In the genomic region with DNA sequence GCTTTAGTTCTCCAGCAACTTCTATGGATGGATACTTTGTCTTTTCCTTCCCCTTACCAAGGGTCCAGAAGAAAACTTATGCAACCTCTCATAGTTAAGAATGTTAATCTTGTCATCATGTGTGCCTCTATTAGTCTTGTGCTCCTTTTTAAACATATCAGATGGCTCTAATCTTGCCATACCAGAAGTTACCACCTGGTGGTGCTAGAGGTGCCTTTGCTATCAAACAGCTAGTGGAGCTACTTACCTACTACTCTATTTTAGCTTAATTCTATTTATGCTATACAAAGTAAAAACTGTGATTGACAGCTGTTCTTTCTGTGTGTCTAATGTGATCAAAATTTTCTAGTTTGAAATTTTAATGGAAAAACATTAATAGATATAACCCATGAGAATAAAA, we compare ENCODE assay signal across 10 mouse cellular contexts. TPM values are rescaled to one million over a fixed set of nuclear protein-coding genes. Genes with fewer than 3 reads are reported as not detected.
DNase-seq lines count a peak whose midpoint lies in the region; ATAC-seq and TF ChIP-seq lines count a peak whose summit lies in the region.
"Had no signal": no experiment of that assay in that cellular context is flagged by ENCODE, and none has a peak within 500 bp of the region (broad histone marks: within the 10 kb centered on the region; RNA-seq: fewer than 3 reads in every experiment).

No protein-coding gene starts in this region.

- no peaks in the 10 kb centered on the region for H3K9me3 ChIP-seq in embryonic facial prominence, embryonic 10.5 days
- no peaks in the 10 kb centered on the region for H3K9me3 ChIP-seq in liver, postnatal 0 days (ENCODE audit: low read length)
- no peaks in the 10 kb centered on the region for H3K9me3 ChIP-seq in stomach, postnatal 0 days (ENCODE audit: control insufficient read depth, low read length)

- H3K9ac ChIP-seq in liver, postnatal 0 days (replicated peaks), result no peak overlapping the region
- H3K9ac ChIP-seq in stomach, postnatal 0 days (ENCODE audit: low read length), result no peak overlapping the region

- H3K4me1 ChIP-seq in embryonic facial prominence, embryonic 10.5 days, result no peaks in the 10 kb centered on the region
- H3K4me1 ChIP-seq in liver, postnatal 0 days (ENCODE audit: insufficient read depth), result no peaks in the 10 kb centered on the region
- no peaks in the 10 kb centered on the region for H3K4me1 ChIP-seq in stomach, postnatal 0 days (replicated peaks; ENCODE audit: control insufficient read depth, insufficient read depth)

- DNase-seq in cerebellum, adult 18-20 months, result peak; percentile 15 to 21
- DNase-seq in cerebellum, adult 11 months, result no peak
- DNase-seq in thymus, postnatal 0 days (ENCODE audit: low spot score), result peak; percentile 25
- no peak for DNase-seq in thymus, postnatal 36 days
- peak; percentile 58 for DNase-seq in embryonic facial prominence, embryonic 10.5 days (ENCODE audit: low spot score)
- DNase-seq in kidney, adult 9 months, result peak; percentile 66
- peak; percentile 55 for DNase-seq in liver, postnatal 0 days
- DNase-seq in stomach, postnatal 0 days (ENCODE audit: low spot score), result peak; percentile 61

- no peak overlapping the region for H3K4me2 ChIP-seq in liver, postnatal 0 days (ENCODE audit: low read depth, low read length)
- H3K4me2 ChIP-seq in stomach, postnatal 0 days (replicated peaks; ENCODE audit: low read depth), result no peak overlapping the region

- H3K27me3 ChIP-seq in embryonic facial prominence, embryonic 10.5 days (replicated peaks; ENCODE audit: low read depth, poor library complexity, severe bottlenecking), result no peaks in the 10 kb centered on the region
- H3K27me3 ChIP-seq in liver, postnatal 0 days (ENCODE audit: insufficient read depth, low read length), result no peaks in the 10 kb centered on the region
- no peaks in the 10 kb centered on the region for H3K27me3 ChIP-seq in stomach, postnatal 0 days (ENCODE audit: control insufficient read depth, insufficient read depth, low read length)

- TF ChIP-seq CTCF in liver, postnatal 0 days (IDR thresholded peaks at IDR 0.05; ENCODE audit: low read depth), result peak; percentile 76
- peak; percentile 90 for TF ChIP-seq CTCF in stomach, postnatal 0 days (IDR thresholded peaks at IDR 0.05; ENCODE audit: low read depth)

- no peak overlapping the region for H3K27ac ChIP-seq in embryonic facial prominence, embryonic 10.5 days (replicated peaks)
- no peak overlapping the region for H3K27ac ChIP-seq in liver, postnatal 0 days (ENCODE audit: low read depth)
- H3K27ac ChIP-seq in stomach, postnatal 0 days (replicated peaks), result no peak overlapping the region

- TF ChIP-seq EP300 in liver, postnatal 0 days (IDR thresholded peaks at IDR 0.05; ENCODE audit: low read depth), result no peak
- no peak for TF ChIP-seq EP300 in stomach, postnatal 0 days (optimal IDR thresholded peaks at IDR 0.05)

- no peaks in the 10 kb centered on the region for H3K36me3 ChIP-seq in embryonic facial prominence, embryonic 10.5 days (replicated peaks)
- no peaks in the 10 kb centered on the region for H3K36me3 ChIP-seq in liver, postnatal 0 days (replicated peaks; ENCODE audit: insufficient read depth, low read length)
- no peaks in the 10 kb centered on the region for H3K36me3 ChIP-seq in stomach, postnatal 0 days (ENCODE audit: control insufficient read depth, insufficient read depth, low read length)

- no peak overlapping the region for H3K4me3 ChIP-seq in embryonic facial prominence, embryonic 10.5 days
- no peak overlapping the region for H3K4me3 ChIP-seq in liver, postnatal 0 days (ENCODE audit: low read depth, low read length)
- H3K4me3 ChIP-seq in stomach, postnatal 0 days (ENCODE audit: low read depth, low read length), result no peak overlapping the region
- H3K4me3 ChIP-seq: myocyte had no signal

- ATAC-seq in liver, postnatal 0 days, result no peak
- ATAC-seq in stomach, postnatal 0 days (ENCODE audit: low FRiP score, low TSS enrichment), result no peak

RNA-seq across cellular contexts. Expression of a gene that starts 10.8 kb away (rescaled TPM):
- polyA plus RNA-seq in thymus, postnatal 0 days (2015; fragmentation: Nextera tagmentation; extraction: Ambion mirVana), result not detected in 2 replicates
- polyA plus RNA-seq in embryonic facial prominence, embryonic 10.5 days (2016; fragmentation: Nextera tagmentation; extraction: Ambion mirVana), result not detected in 2 replicates
- polyA plus RNA-seq in liver, postnatal 0 days (2015; fragmentation: Nextera tagmentation; extraction: Ambion mirVana), result not detected in 2 replicates
- polyA plus RNA-seq in stomach, postnatal 0 days (2015; fragmentation: Nextera tagmentation; extraction: Ambion mirVana), result not detected in 2 replicates
- polyA plus RNA-seq: heart, embryonic 14.5 days; myocyte had no signal

RNA-seq across cellular contexts. Expression of a gene that starts 29.6 kb away (rescaled TPM):
- 0.61 and 0.67 TPM in 2 replicates for polyA plus RNA-seq in thymus, postnatal 0 days (2015; fragmentation: Nextera tagmentation; extraction: Ambion mirVana)
- not detected in 2 replicates for polyA plus RNA-seq in embryonic facial prominence, embryonic 10.5 days (2016; fragmentation: Nextera tagmentation; extraction: Ambion mirVana)
- not detected in 2 replicates for polyA plus RNA-seq in liver, postnatal 0 days (2015; fragmentation: Nextera tagmentation; extraction: Ambion mirVana)
- polyA plus RNA-seq in stomach, postnatal 0 days (2015; fragmentation: Nextera tagmentation; extraction: Ambion mirVana), result 2.3 and 2.9 TPM in 2 replicates
- polyA plus RNA-seq: heart, embryonic 14.5 days had no signal

Comparison
In these comparisons a context has a peak if more than half of its experiments do, and no peak if none do; other contexts are left out.
1. DNase-seq: peak in cerebellum, adult 18-20 months (2 of 2), thymus, postnatal 0 days (single experiment), embryonic facial prominence, embryonic 10.5 days (single experiment), kidney, adult 9 months (single experiment), liver, postnatal 0 days (single experiment) and stomach, postnatal 0 days (single experiment); none in cerebellum, adult 11 months (single experiment) and thymus, postnatal 36 days (0 of 2).